Mouse (Mus musculus): Measurements from ENCODE around the gene Kcnab2.

Kcnab2 gene

GRCm38 (mm10) chr4:152382528-152383252, 95.0 kb downstream of the Kcnab2 start:
- DNase-seq (ENCODE audit: low spot score): no peak

GRCm38 (mm10) chr4:152365228-152365627, 112.4 kb downstream of the Kcnab2 start:
- DNase-seq (ENCODE audit: low spot score): no peak

DNA sequence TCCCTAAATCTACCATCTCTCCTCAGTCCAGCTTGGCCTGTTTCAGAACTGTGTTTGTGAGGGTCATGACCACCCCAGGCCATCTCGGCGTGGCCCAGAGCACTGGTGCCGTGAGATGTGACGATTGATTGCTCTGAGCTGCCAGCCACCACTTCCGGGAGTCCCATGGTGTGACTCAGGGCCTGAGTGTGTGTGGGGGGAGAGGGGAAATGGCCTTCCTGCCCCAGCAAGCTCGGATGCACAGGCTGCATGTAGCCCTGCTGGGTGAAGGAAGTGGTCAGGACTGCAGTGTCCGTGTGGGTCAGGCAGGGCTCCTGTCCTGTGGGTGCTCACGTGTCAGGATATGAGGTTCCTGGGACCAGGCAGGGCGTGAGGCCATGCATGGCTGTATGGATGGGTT, 115.5 kb downstream of the Kcnab2 start:
- no peak for DNase-seq (ENCODE audit: low spot score)

DNA sequence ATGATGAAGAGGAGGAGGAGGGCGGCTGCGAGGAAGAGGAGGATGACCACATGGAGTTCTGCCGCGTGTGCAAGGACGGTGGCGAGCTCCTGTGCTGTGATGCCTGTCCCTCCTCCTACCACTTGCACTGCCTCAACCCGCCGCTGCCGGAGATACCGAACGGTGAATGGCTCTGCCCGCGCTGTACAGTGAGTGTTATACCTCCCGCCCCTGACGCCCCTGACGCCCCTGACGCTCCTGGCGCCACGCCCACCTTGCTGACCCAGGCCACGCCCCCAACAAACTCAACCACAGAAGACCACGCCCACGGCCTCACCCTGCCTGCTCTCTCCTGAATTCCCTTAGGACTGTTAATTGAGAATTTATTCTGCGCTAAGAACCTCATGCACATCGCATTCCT, 116.8 kb downstream of the Kcnab2 start:
- peak; percentile 69 for DNase-seq (ENCODE audit: low spot score)

DNA sequence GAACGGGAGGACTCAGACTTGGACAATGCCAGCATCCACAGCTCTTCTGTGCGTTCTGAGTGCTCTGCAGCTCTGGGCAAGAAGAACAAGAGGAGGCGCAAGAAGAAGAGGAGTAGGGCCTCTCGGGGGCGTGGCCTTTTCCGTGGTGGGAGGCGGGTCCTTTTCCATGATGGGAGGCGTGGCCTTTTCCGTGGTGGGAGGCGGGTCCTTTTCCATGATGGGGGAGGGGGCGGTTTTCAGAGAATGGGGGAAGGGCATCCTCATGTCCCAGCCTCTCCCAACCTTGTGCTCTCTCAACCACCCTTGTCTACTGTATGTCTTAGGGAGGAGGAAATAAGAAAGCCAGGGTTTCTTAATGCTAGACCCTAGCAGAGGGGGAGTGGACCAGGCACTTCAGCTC, 118.0 kb downstream of the Kcnab2 start:
- no peak for DNase-seq (ENCODE audit: low spot score)

- no peak for DNase-seq (ENCODE audit: low spot score)
Measured at GRCm38 (mm10) chr4:152355672-152356071, 122.0 kb downstream of the Kcnab2 start.

GRCm38 (mm10) chr4:152353886-152354637, 123.6 kb downstream of the Kcnab2 start:
- DNase-seq (ENCODE audit: low spot score): no peak

GRCm38 (mm10) chr4:152351422-152352305, 126.0 kb downstream of the Kcnab2 start:
- DNase-seq (ENCODE audit: low spot score): no peak

GRCm38 (mm10) chr4:152350722-152351421, 126.8 kb downstream of the Kcnab2 start:
- DNase-seq (ENCODE audit: low spot score): no peak

DNA sequence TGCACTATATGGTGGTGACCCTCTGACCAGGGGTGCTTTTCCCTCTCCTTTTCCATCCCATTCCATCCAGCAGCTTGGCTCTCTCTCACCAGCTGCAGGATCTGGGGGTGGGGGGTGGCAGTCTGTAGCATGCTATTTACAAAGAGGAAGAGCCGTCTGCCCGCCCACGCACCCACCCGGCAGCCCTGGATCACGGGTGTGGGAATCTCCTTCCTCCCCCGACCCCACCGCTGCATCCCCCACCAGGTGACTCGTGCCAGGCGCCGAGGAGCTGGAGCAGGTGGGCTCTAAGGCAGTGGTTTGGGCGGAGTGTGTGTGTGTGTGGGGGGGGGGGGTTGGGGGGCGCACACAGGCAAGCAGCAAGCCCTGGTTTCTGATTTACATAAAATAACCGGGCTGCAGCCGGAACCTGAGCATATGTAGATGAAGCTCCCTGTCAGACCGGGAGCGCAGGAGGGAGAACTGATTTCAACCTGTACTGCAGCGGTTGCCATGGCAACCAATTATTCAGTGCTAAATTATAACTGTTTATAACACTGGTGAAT, 127.8 kb downstream of the Kcnab2 start:
- no peak for DNase-seq (ENCODE audit: low spot score)

DNA sequence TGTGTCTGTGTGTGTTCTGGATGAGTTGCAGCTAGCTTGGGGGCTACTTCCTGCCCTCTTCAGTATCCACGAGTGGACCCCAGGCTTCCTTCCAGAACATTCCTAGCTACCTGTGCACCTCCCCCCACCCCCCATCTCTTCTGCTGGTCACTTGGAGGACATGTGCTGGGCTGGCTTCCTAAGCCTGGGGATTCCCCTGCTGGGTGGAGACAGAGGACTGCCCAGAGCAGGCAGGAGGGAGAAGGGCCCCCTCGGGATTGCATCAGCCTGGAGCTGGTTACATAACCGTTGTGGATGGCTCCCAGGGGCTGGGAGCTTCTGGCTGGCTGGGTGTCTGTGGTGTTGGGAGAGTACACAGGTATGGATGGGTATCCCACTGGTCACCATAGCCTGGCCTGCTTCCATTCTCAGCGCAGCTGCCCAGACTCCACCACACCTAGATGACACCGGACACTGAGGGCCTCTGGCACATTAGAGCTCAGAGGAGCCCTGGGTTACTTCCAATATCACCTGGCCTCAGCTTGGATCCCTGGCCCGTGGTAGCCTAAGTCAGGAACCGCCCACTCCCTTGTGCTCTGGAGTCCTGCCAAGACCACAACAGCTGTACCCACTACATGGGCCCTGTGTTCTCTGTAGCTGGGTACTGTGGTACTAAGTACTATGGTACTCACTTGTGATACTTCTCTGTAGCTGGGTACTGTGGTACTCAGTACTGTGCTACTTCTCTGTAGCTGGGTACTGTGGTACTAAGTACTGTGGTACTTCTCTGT, 132.4 kb downstream of the Kcnab2 start:
- DNase-seq (ENCODE audit: low spot score): no peak

DNA sequence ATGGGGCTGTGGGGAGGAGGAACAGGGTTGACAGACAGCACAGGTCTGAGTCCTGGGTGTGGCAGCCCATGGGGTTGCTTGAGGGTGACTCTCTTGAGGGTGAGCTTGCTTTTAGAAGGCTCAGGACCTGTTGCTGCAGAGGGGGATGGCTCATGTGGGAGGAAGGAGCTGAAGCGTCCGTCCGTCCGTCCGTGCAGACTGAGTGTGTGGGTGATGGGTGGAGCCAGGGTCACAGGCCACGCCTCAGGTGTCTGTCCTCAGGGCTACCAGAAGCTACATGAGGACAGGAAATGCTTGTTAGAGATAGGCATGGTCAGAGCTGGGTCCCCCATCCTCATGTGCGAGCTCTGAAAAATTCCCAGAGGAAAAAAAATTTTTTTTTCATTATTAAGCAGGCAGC, 133.0 kb downstream of the Kcnab2 start:
- DNase-seq (ENCODE audit: low spot score): no peak

DNA sequence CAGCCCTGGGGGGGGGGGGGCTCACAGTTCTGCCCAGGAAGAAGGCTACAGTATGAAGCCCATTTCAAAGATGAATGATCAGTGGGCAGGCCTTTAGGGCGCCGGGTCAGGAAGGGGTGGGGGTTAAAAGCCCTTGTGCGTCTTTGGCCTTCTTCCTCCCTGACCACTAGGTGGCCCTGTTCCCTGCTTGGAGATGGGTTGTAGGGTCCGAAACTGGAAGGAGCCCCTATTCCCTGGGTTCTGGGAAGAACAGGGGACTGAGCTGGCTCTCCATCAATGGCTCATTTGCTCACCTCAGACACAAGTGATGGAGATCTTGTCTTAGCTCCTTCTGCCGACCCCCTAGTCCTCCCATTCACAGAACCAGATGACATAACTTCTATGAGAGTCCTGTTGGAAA, 134.4 kb downstream of the Kcnab2 start:
- DNase-seq (ENCODE audit: low spot score): no peak

Data from testis, postnatal 10 days (tissue).